Mouse (Mus musculus): ENCODE measurements around the gene Cwc27. TPM values are rescaled to one million over a fixed set of nuclear protein-coding genes. Genes with fewer than 3 reads are reported as not detected.

Gene Cwc27
- polyA plus RNA-seq, 1 experiment from 2014 or later, result 26.5 TPM

DNA sequence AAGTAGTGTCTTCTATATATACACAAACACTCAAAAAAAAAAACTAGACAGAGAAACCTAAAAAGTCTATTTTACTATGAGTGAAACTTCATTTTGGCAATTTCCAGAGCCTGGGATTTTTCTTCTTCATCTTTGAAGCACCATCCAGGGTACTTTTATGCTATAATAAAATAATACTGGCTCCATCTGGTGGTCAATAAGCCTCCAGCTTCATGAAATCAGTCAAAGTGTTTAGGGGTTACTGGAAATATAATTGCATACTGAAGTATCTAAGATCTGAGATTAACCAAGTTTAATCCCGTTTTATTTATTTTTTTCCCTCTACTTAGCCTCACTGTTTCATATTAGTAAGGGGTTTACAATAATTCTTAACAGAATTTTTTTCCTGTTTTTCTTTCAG, 135.7 kb downstream of the Cwc27 start:
- Histone ChIP-seq H3K4me3 (replicated peaks; ENCODE audit: low read depth, low read length) (no peak overlapping the region), H3K9ac (replicated peaks; ENCODE audit: low read length) (no peak overlapping the region), H3K36me3 (ENCODE audit: control insufficient read depth, insufficient read depth, low read length) (no peaks in the 10 kb centered on the region), H3K4me2 (ENCODE audit: low read length) (no peak overlapping the region), H3K4me1 (ENCODE audit: control insufficient read depth, insufficient read depth, low read length) (no peaks in the 10 kb centered on the region), H3K9me3 (ENCODE audit: control insufficient read depth, low read length) (no peaks in the 10 kb centered on the region), H3K27ac (replicated peaks; ENCODE audit: low read depth, low read length) (no peak overlapping the region), H3K27me3 (ENCODE audit: control insufficient read depth, insufficient read depth, low read length) (no peaks in the 10 kb centered on the region)
- ATAC-seq (ENCODE audit: low FRiP score, low TSS enrichment) (no peak), DNase-seq (peak; percentile 85)
- WGBS, result 71% methylated on average over 1 of the region's 1 CpGs

DNA sequence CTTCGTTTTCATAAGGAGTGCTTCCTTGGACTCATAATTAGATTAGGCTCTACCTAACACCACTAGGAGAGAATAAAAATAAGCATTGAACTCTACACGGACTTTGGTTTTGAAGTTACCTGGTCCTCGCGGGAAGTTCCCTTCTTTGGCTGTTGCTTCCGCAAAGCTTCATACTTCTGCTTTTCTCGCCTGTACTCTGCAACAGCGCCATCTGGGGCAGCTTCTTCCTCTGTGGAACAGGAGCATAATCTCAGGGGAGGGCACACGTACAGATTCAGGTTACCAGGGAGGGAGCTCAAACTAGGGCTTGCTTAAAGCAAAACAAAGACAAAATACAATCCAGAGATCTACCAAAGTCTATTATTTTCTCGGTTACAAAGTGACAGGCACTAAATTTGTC, 155.8 kb downstream of the Cwc27 start:
- DNase-seq, result peak; percentile 5
- Histone ChIP-seq H3K27me3 (ENCODE audit: control insufficient read depth, insufficient read depth, low read length) (no peaks in the 10 kb centered on the region), H3K27ac (replicated peaks; ENCODE audit: low read depth, low read length) (no peak overlapping the region), H3K36me3 (ENCODE audit: control insufficient read depth, insufficient read depth, low read length) (peaks cover 14% of the 10 kb centered on the region; the same call in 1 of the 2 replicates), H3K4me1 (ENCODE audit: control insufficient read depth, insufficient read depth, low read length) (no peaks in the 10 kb centered on the region), H3K4me3 (replicated peaks; ENCODE audit: low read depth, low read length) (no peak overlapping the region), H3K9ac (replicated peaks; ENCODE audit: low read length) (no peak overlapping the region), H3K9me3 (ENCODE audit: control insufficient read depth, low read length) (no peaks in the 10 kb centered on the region), H3K4me2 (ENCODE audit: low read length) (no peak overlapping the region)
- WGBS, result 93% methylated on average over 9 of the region's 9 CpGs
- no peak for ATAC-seq (ENCODE audit: low FRiP score, low TSS enrichment)

GRCm38 (mm10) chr13:104660042-104660680, 156.8 kb downstream of the Cwc27 start:
- no peaks in the 10 kb centered on the region for H3K9me3 ChIP-seq (ENCODE audit: control insufficient read depth, low read length)
- ATAC-seq (ENCODE audit: low FRiP score, low TSS enrichment) (no peak), DNase-seq (no peak)
- no peak overlapping the region for H3K4me2 ChIP-seq (ENCODE audit: low read length)
- no peak overlapping the region for H3K27ac ChIP-seq (replicated peaks; ENCODE audit: low read depth, low read length)
- no peak overlapping the region for H3K9ac ChIP-seq (replicated peaks; ENCODE audit: low read length)
- no peaks in the 10 kb centered on the region for H3K27me3 ChIP-seq (ENCODE audit: control insufficient read depth, insufficient read depth, low read length)
- no peak overlapping the region for H3K4me3 ChIP-seq (replicated peaks; ENCODE audit: low read depth, low read length)
- 93% methylated on average over 7 of the region's 7 CpGs for WGBS
- no peaks in the 10 kb centered on the region for H3K4me1 ChIP-seq (ENCODE audit: control insufficient read depth, insufficient read depth, low read length)
- H3K36me3 ChIP-seq (ENCODE audit: control insufficient read depth, insufficient read depth, low read length), result peaks cover 14% of the 10 kb centered on the region; the same call in 1 of the 2 replicates

GRCm38 (mm10) chr13:104656666-104657272, 160.2 kb downstream of the Cwc27 start:
- H3K4me1 ChIP-seq (ENCODE audit: control insufficient read depth, insufficient read depth, low read length), result no peaks in the 10 kb centered on the region
- DNase-seq (no peak), ATAC-seq (ENCODE audit: low FRiP score, low TSS enrichment) (no peak)
- H3K9me3 ChIP-seq (ENCODE audit: control insufficient read depth, low read length), result no peaks in the 10 kb centered on the region
- no peak overlapping the region for H3K27ac ChIP-seq (replicated peaks; ENCODE audit: low read depth, low read length)
- no peaks in the 10 kb centered on the region for H3K27me3 ChIP-seq (ENCODE audit: control insufficient read depth, insufficient read depth, low read length)
- 98% methylated on average over 5 of the region's 5 CpGs for WGBS
- H3K9ac ChIP-seq (replicated peaks; ENCODE audit: low read length), result no peak overlapping the region
- H3K4me3 ChIP-seq (replicated peaks; ENCODE audit: low read depth, low read length), result no peak overlapping the region
- H3K4me2 ChIP-seq (ENCODE audit: low read length), result no peak overlapping the region
- peaks cover 14% of the 10 kb centered on the region; the same call in 1 of the 2 replicates for H3K36me3 ChIP-seq (ENCODE audit: control insufficient read depth, insufficient read depth, low read length)

DNA sequence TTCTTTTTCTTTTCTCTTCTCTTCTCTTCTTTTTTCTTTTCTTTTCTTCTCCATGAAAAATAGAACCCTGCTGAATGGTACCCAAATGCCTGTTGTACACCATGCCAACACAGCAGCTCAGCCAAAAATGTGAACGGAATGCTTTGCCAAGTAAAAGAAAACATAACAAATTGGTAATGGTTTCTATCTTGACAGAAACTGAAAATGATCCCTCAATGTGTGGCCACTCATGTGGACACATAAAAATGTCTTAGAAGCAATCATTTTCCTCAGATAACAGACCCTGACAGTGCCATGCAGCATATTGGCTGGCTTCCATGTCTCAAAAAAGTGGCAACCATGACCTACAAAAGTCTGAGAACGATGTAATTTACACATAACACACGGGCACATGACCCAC, 161.8 kb downstream of the Cwc27 start:
- peak; percentile 5 for DNase-seq
- Histone ChIP-seq H3K4me3 (replicated peaks; ENCODE audit: low read depth, low read length) (no peak overlapping the region), H3K9ac (replicated peaks; ENCODE audit: low read length) (no peak overlapping the region), H3K27ac (replicated peaks; ENCODE audit: low read depth, low read length) (no peak overlapping the region), H3K27me3 (ENCODE audit: control insufficient read depth, insufficient read depth, low read length) (no peaks in the 10 kb centered on the region), H3K4me1 (ENCODE audit: control insufficient read depth, insufficient read depth, low read length) (no peaks in the 10 kb centered on the region), H3K4me2 (ENCODE audit: low read length) (no peak overlapping the region), H3K9me3 (ENCODE audit: control insufficient read depth, low read length) (no peaks in the 10 kb centered on the region), H3K36me3 (ENCODE audit: control insufficient read depth, insufficient read depth, low read length) (peaks cover 8% of the 10 kb centered on the region; the same call in 1 of the 2 replicates)
- WGBS, result 83% methylated on average over 3 of the region's 3 CpGs
- no peak for ATAC-seq (ENCODE audit: low FRiP score, low TSS enrichment)

- no peak overlapping the region for H3K9ac ChIP-seq (replicated peaks; ENCODE audit: low read length)
- H3K27me3 ChIP-seq (ENCODE audit: control insufficient read depth, insufficient read depth, low read length), result no peaks in the 10 kb centered on the region
- H3K9me3 ChIP-seq (ENCODE audit: control insufficient read depth, low read length), result no peaks in the 10 kb centered on the region
- peaks cover 3% of the 10 kb centered on the region; the same call in 1 of the 2 replicates for H3K36me3 ChIP-seq (ENCODE audit: control insufficient read depth, insufficient read depth, low read length)
- no peak overlapping the region for H3K27ac ChIP-seq (replicated peaks; ENCODE audit: low read depth, low read length)
- no peak for ATAC-seq (ENCODE audit: low FRiP score, low TSS enrichment)
- no peaks in the 10 kb centered on the region for H3K4me1 ChIP-seq (ENCODE audit: control insufficient read depth, insufficient read depth, low read length)
- no peak for DNase-seq
- no peak overlapping the region for H3K4me2 ChIP-seq (ENCODE audit: low read length)
- no peak overlapping the region for H3K4me3 ChIP-seq (replicated peaks; ENCODE audit: low read depth, low read length)
- 93% methylated on average over 2 of the region's 2 CpGs for WGBS
Measured at GRCm38 (mm10) chr13:104651763-104652162, 165.2 kb downstream of the Cwc27 start.

DNA sequence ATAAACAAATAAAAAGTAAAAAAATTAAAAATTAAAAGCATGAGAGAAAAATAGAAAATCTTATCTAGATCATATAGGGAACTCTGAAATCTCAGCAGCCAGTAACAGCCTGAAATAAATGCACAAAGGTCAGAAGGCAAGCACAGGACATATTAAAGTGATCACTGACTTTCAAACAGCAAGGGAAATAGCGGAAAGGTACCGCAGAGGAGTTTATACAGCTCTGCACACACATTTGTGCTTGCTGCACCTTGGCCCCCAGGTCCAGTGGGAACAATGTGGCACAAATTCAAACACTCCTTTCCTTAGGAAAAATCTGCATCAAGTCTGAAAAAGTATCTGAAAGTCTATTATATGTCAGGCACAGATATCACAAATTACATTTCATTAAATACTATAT, 166.3 kb downstream of the Cwc27 start:
- no peak overlapping the region for H3K9ac ChIP-seq (replicated peaks; ENCODE audit: low read length)
- H3K9me3 ChIP-seq (ENCODE audit: control insufficient read depth, low read length), result no peaks in the 10 kb centered on the region
- ATAC-seq (ENCODE audit: low FRiP score, low TSS enrichment), result no peak
- H3K27me3 ChIP-seq (ENCODE audit: control insufficient read depth, insufficient read depth, low read length), result no peaks in the 10 kb centered on the region
- no peaks in the 10 kb centered on the region for H3K4me1 ChIP-seq (ENCODE audit: control insufficient read depth, insufficient read depth, low read length)
- no peak overlapping the region for H3K4me2 ChIP-seq (ENCODE audit: low read length)
- no peak overlapping the region for H3K27ac ChIP-seq (replicated peaks; ENCODE audit: low read depth, low read length)
- H3K4me3 ChIP-seq (replicated peaks; ENCODE audit: low read depth, low read length), result no peak overlapping the region
- DNase-seq, result no peak
- no peaks in the 10 kb centered on the region for H3K36me3 ChIP-seq (ENCODE audit: control insufficient read depth, insufficient read depth, low read length)
- 92% methylated on average over 2 of the region's 2 CpGs for WGBS

DNA sequence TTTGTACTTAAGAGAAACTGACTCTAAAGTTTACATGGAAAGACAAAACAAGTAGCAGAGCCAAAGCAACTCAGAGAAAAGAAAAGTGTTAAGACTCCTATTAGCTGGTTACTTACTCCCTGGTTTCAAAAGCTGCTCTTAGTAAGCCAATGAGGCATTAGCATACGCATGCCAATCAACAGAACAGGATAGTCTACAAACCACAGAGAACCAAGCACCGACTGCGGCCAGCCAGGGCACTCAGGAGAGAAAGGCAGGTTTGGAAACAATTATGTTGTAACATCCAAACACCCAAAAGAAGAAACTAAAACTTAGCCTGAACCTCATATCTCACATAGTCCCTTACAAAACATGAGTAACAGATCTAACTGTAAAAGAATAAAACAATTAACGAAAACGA, 166.8 kb downstream of the Cwc27 start:
- no peak for ATAC-seq (ENCODE audit: low FRiP score, low TSS enrichment)
- DNase-seq, result no peak

GRCm38 (mm10) chr13:104645778-104646425, 171.0 kb downstream of the Cwc27 start:
- H3K27ac ChIP-seq (replicated peaks; ENCODE audit: low read depth, low read length), result no peak overlapping the region
- H3K4me2 ChIP-seq (ENCODE audit: low read length), result no peak overlapping the region
- H3K4me3 ChIP-seq (replicated peaks; ENCODE audit: low read depth, low read length), result no peak overlapping the region
- DNase-seq (no peak), ATAC-seq (ENCODE audit: low FRiP score, low TSS enrichment) (no peak)
- no peaks in the 10 kb centered on the region for H3K27me3 ChIP-seq (ENCODE audit: control insufficient read depth, insufficient read depth, low read length)
- WGBS, result 89% methylated on average over 6 of the region's 6 CpGs
- no peaks in the 10 kb centered on the region for H3K4me1 ChIP-seq (ENCODE audit: control insufficient read depth, insufficient read depth, low read length)
- H3K9ac ChIP-seq (replicated peaks; ENCODE audit: low read length), result no peak overlapping the region
- no peaks in the 10 kb centered on the region for H3K9me3 ChIP-seq (ENCODE audit: control insufficient read depth, low read length)
- no peaks in the 10 kb centered on the region for H3K36me3 ChIP-seq (ENCODE audit: control insufficient read depth, insufficient read depth, low read length)

More for the DNA sequence above, 166.8 kb downstream of the Cwc27 start:
- 66% methylated on average over 5 of the region's 5 CpGs for WGBS
- no peaks in the 10 kb centered on the region for H3K4me1 ChIP-seq (ENCODE audit: control insufficient read depth, insufficient read depth, low read length)
- no peak overlapping the region for H3K9ac ChIP-seq (replicated peaks; ENCODE audit: low read length)
- H3K4me2 ChIP-seq (ENCODE audit: low read length), result no peak overlapping the region
- H3K4me3 ChIP-seq (replicated peaks; ENCODE audit: low read depth, low read length), result no peak overlapping the region
- H3K27me3 ChIP-seq (ENCODE audit: control insufficient read depth, insufficient read depth, low read length), result no peaks in the 10 kb centered on the region
- no peaks in the 10 kb centered on the region for H3K36me3 ChIP-seq (ENCODE audit: control insufficient read depth, insufficient read depth, low read length)
- no peaks in the 10 kb centered on the region for H3K9me3 ChIP-seq (ENCODE audit: control insufficient read depth, low read length)
- no peak overlapping the region for H3K27ac ChIP-seq (replicated peaks; ENCODE audit: low read depth, low read length)

All from midbrain, embryonic 14.5 days (tissue).